Mouse (Mus musculus): ENCODE results near the gene H2-T22. TPM values are rescaled to one million over a fixed set of nuclear protein-coding genes. Genes with fewer than 3 reads are reported as not detected.
"Not testable (repeated sequence)": the region's sequence is repeated elsewhere in the genome, so short reads cannot be mapped to it uniquely, and the experiment has no call there.

The H2-T22 gene
- polyA plus RNA-seq, 1 experiment from 2014 or later, result 7.3 TPM

GRCm38 (mm10) chr17:36057927-36058326, 15.4 kb upstream of the H2-T22 start:
- not testable (repeated sequence) for H3K4me2 ChIP-seq; H3K9ac ChIP-seq (ENCODE audit: low read length); DNase-seq (ENCODE audit: low spot score, missing footprints); H3K36me3 ChIP-seq (ENCODE audit: control insufficient read depth, insufficient read depth, low read length); ATAC-seq (ENCODE audit: low FRiP score); H3K4me3 ChIP-seq (ENCODE audit: low read depth, low read length); H3K27ac ChIP-seq (ENCODE audit: low read depth, low read length); H3K27me3 ChIP-seq (ENCODE audit: control insufficient read depth, insufficient read depth, low read length); H3K9me3 ChIP-seq (ENCODE audit: control insufficient read depth, low read length); H3K4me1 ChIP-seq (ENCODE audit: control insufficient read depth, insufficient read depth, low read length)
- 88% methylated on average over 23 of the region's 25 CpGs for WGBS

GRCm38 (mm10) chr17:36043286-36043685, 739 bp upstream of the H2-T22 start:
- ATAC-seq (ENCODE audit: low FRiP score) (no peak), DNase-seq (ENCODE audit: low spot score, missing footprints) (no peak)
- Histone ChIP-seq H3K4me2 (peak overlapping the region; percentile 60; the same call in 1 of the 2 replicates), H3K9ac (ENCODE audit: low read length) (no peak overlapping the region), H3K4me1 (ENCODE audit: control insufficient read depth, insufficient read depth, low read length) (no peaks in the 10 kb centered on the region), H3K9me3 (ENCODE audit: control insufficient read depth, low read length) (no peaks in the 10 kb centered on the region), H3K36me3 (ENCODE audit: control insufficient read depth, insufficient read depth, low read length) (no peaks in the 10 kb centered on the region), H3K4me3 (ENCODE audit: low read depth, low read length) (no peak overlapping the region), H3K27me3 (ENCODE audit: control insufficient read depth, insufficient read depth, low read length) (no peaks in the 10 kb centered on the region), H3K27ac (ENCODE audit: low read depth, low read length) (no peak overlapping the region)
- WGBS, result 83% methylated on average over 3 of the region's 3 CpGs

- ATAC-seq (ENCODE audit: low FRiP score), result peak; percentile 85
- 2% methylated on average over 14 of the region's 19 CpGs for WGBS
- peak overlapping the region; percentile 25 for H3K4me3 ChIP-seq (ENCODE audit: low read depth, low read length)
Measured at GRCm38 (mm10) chr17:36042055-36042454, 492 bp downstream of the H2-T22 start.

GRCm38 (mm10) chr17:36040604-36041003, 1.9 kb downstream of the H2-T22 start:
- not testable (repeated sequence) for H3K4me1 ChIP-seq (ENCODE audit: control insufficient read depth, insufficient read depth, low read length); H3K9me3 ChIP-seq (ENCODE audit: control insufficient read depth, low read length); H3K4me3 ChIP-seq (ENCODE audit: low read depth, low read length); ATAC-seq (ENCODE audit: low FRiP score); DNase-seq (ENCODE audit: low spot score, missing footprints); H3K36me3 ChIP-seq (ENCODE audit: control insufficient read depth, insufficient read depth, low read length); H3K27ac ChIP-seq (ENCODE audit: low read depth, low read length); H3K4me2 ChIP-seq; H3K9ac ChIP-seq (ENCODE audit: low read length); H3K27me3 ChIP-seq (ENCODE audit: control insufficient read depth, insufficient read depth, low read length)
- 89% methylated on average over 2 of the region's 2 CpGs for WGBS

More at GRCm38 (mm10) chr17:36042055-36042454, 492 bp downstream of the H2-T22 start:
- H3K4me1 ChIP-seq (ENCODE audit: control insufficient read depth, insufficient read depth, low read length); H3K27me3 ChIP-seq (ENCODE audit: control insufficient read depth, insufficient read depth, low read length); H3K36me3 ChIP-seq (ENCODE audit: control insufficient read depth, insufficient read depth, low read length); H3K27ac ChIP-seq (ENCODE audit: low read depth, low read length); H3K9me3 ChIP-seq (ENCODE audit: control insufficient read depth, low read length): not testable (repeated sequence)
- Histone ChIP-seq H3K9ac (ENCODE audit: low read length) (peak overlapping the region; percentile 40; the same call in 1 of the 2 replicates), H3K4me2 (peak overlapping the region; percentile 60)
- DNase-seq (ENCODE audit: low spot score, missing footprints), result peak; percentile 85

GRCm38 (mm10) chr17:36036126-36036525, 6.4 kb downstream of the H2-T22 start:
- not testable (repeated sequence) for H3K27ac ChIP-seq (ENCODE audit: low read depth, low read length); H3K4me1 ChIP-seq (ENCODE audit: control insufficient read depth, insufficient read depth, low read length); H3K4me3 ChIP-seq (ENCODE audit: low read depth, low read length); ATAC-seq (ENCODE audit: low FRiP score); H3K9me3 ChIP-seq (ENCODE audit: control insufficient read depth, low read length); H3K9ac ChIP-seq (ENCODE audit: low read length); H3K4me2 ChIP-seq; H3K36me3 ChIP-seq (ENCODE audit: control insufficient read depth, insufficient read depth, low read length); H3K27me3 ChIP-seq (ENCODE audit: control insufficient read depth, insufficient read depth, low read length)
- peak; percentile 72 for DNase-seq (ENCODE audit: low spot score, missing footprints)
- WGBS, result 87% methylated on average over 13 of the region's 13 CpGs

- ATAC-seq (ENCODE audit: low FRiP score); H3K4me2 ChIP-seq; H3K4me3 ChIP-seq (ENCODE audit: low read depth, low read length); H3K27me3 ChIP-seq (ENCODE audit: control insufficient read depth, insufficient read depth, low read length); H3K9me3 ChIP-seq (ENCODE audit: control insufficient read depth, low read length); H3K36me3 ChIP-seq (ENCODE audit: control insufficient read depth, insufficient read depth, low read length); H3K9ac ChIP-seq (ENCODE audit: low read length); H3K27ac ChIP-seq (ENCODE audit: low read depth, low read length); H3K4me1 ChIP-seq (ENCODE audit: control insufficient read depth, insufficient read depth, low read length): not testable (repeated sequence)
- peak; percentile 86 for DNase-seq (ENCODE audit: low spot score, missing footprints)
- WGBS, result 36% methylated on average over 3 of the region's 3 CpGs
Measured at GRCm38 (mm10) chr17:36035010-36035638, 7.4 kb downstream of the H2-T22 start.

GRCm38 (mm10) chr17:36034524-36034923, 8.0 kb downstream of the H2-T22 start:
- not testable (repeated sequence) for H3K4me3 ChIP-seq (ENCODE audit: low read depth, low read length); H3K4me1 ChIP-seq (ENCODE audit: control insufficient read depth, insufficient read depth, low read length); H3K36me3 ChIP-seq (ENCODE audit: control insufficient read depth, insufficient read depth, low read length); ATAC-seq (ENCODE audit: low FRiP score); H3K27ac ChIP-seq (ENCODE audit: low read depth, low read length); H3K4me2 ChIP-seq; H3K27me3 ChIP-seq (ENCODE audit: control insufficient read depth, insufficient read depth, low read length); H3K9me3 ChIP-seq (ENCODE audit: control insufficient read depth, low read length); H3K9ac ChIP-seq (ENCODE audit: low read length)
- DNase-seq (ENCODE audit: low spot score, missing footprints), result peak; percentile 69
- WGBS, result 62% methylated on average over 3 of the region's 3 CpGs

- H3K27me3 ChIP-seq (ENCODE audit: control insufficient read depth, insufficient read depth, low read length); H3K27ac ChIP-seq (ENCODE audit: low read depth, low read length); H3K9me3 ChIP-seq (ENCODE audit: control insufficient read depth, low read length); H3K36me3 ChIP-seq (ENCODE audit: control insufficient read depth, insufficient read depth, low read length); H3K4me1 ChIP-seq (ENCODE audit: control insufficient read depth, insufficient read depth, low read length): not testable (repeated sequence)
- H3K4me3 ChIP-seq (ENCODE audit: low read depth, low read length), result peak within 1 kb of the TSS; percentile 37
- DNase-seq (ENCODE audit: low spot score, missing footprints) (peak; percentile 88), ATAC-seq (ENCODE audit: low FRiP score) (peak; percentile 33; the same call in 1 of the 2 replicates)
- H3K9ac ChIP-seq (ENCODE audit: low read length), result peak within 1 kb of the TSS; percentile 60
- peak within 1 kb of the TSS; percentile 69 for H3K4me2 ChIP-seq
- WGBS, result 1% methylated on average over 25 of the region's 25 CpGs
Measured at GRCm38 (mm10) chr17:36032351-36032875, 10.1 kb downstream of the H2-T22 start, which contains the start of gene H2-T23. Gene H2-T23, minus strand, starts transcription at chr17:36032855.

- DNase-seq (ENCODE audit: low spot score, missing footprints), result peak; percentile 95
- H3K27ac ChIP-seq (ENCODE audit: low read depth, low read length), result not testable (repeated sequence)
Measured at GRCm38 (mm10) chr17:36031583-36032331, 10.8 kb downstream of the H2-T22 start.

More at GRCm38 (mm10) chr17:36031583-36032331, 10.8 kb downstream of the H2-T22 start:
- WGBS, result under 1% methylated on average over 40 of the region's 40 CpGs
- Histone ChIP-seq H3K4me3 (ENCODE audit: low read depth, low read length) (peak overlapping the region; percentile 37), H3K4me2 (peak overlapping the region; percentile 69), H3K9ac (ENCODE audit: low read length) (peak overlapping the region; percentile 60)
- H3K27me3 ChIP-seq (ENCODE audit: control insufficient read depth, insufficient read depth, low read length); H3K4me1 ChIP-seq (ENCODE audit: control insufficient read depth, insufficient read depth, low read length); H3K36me3 ChIP-seq (ENCODE audit: control insufficient read depth, insufficient read depth, low read length); H3K9me3 ChIP-seq (ENCODE audit: control insufficient read depth, low read length): not testable (repeated sequence)
- peak; percentile 74 for ATAC-seq (ENCODE audit: low FRiP score)
